Mouse (Mus musculus) left cerebral cortex, adult 2 months (tissue): ENCODE results near the gene Ftsj3. TPM values are rescaled to one million over a fixed set of nuclear protein-coding genes. Genes with fewer than 3 reads are reported as not detected.

Source experiments
- DNase-seq, 2 experiments: peaks; one replicate each; pipeline ENCODE4 v3.0.0; 2021 to 2022; ENCODE audit warnings: low spot score in 2 of 2, mixed read lengths in 1 of 2; ENCODE audit errors: extremely low spot score in 1 of 2
- H3K27ac ChIP-seq: fragments of 200-600 bp; 2 replicates; pipeline ENCODE4 v1.8.1; 2022
- H3K4me3 ChIP-seq: fragments of 200-600 bp; 2 replicates; pipeline ENCODE4 v1.8.1; 2022
- CTCF ChIP-seq: fragments of 200-600 bp; IDR thresholded peaks from 2 replicates; pipeline ENCODE4 v1.8.1; 2022; ENCODE audit warnings: antibody characterized with exemption, mild to moderate bottlenecking, moderate library complexity
- intact Hi-C: fragments of 180-260 bp; cut with DNase I; formaldehyde crosslinking; loops from one replicate; pipeline ENCODE4 v1.15.1; 2025
- long read RNA-seq, 2 experiments: library from polyadenylated mRNA; stranded (forward); transcript quantifications; one replicate each; pipeline ENCODE4 v2.0.0; 2021; ENCODE audit warnings: borderline mapping rate in 2 of 2
- total RNA-seq, 2 experiments: library from RNA; stranded (reverse); gene quantifications; 2 replicates each; pipeline ENCODE4 v1.2.3; 2021

Gene Ftsj3
- 10 to 100 TPM; 30.1 to 31.1 TPM for total RNA-seq
- long read RNA-seq, experiment 1, transcript Ftsj3-201 (21 exons, 3,144 nt): major isoform, 17 of 25 reads
- long read RNA-seq, experiment 1, partial matches to known transcripts: 3 of 25 reads
- long read RNA-seq, experiment 1, other reads (novel, unspliced or antisense): 5 of 25 reads
- long read RNA-seq, experiment 2, transcript Ftsj3-201 (21 exons, 3,144 nt): major isoform, 20 of 31 reads
- long read RNA-seq, experiment 2, partial matches to known transcripts: 1 of 31 reads
- long read RNA-seq, experiment 2, other reads (novel, unspliced or antisense): 10 of 31 reads

GRCm38 (mm10) chr11:106255685-106256451 is at the start of gene Ftsj3, which contains the start of gene Psmc5:
Gene Ftsj3, minus strand, starts transcription at chr11:106256079.
Gene Psmc5, plus strand, starts transcription at chr11:106256154.
- Histone ChIP-seq H3K27ac (peak within 1 kb of the TSS; percentile 93), H3K4me3 (peak within 1 kb of the TSS; percentile 74)
- no peak; the same call in 1 of the 2 replicates for TF ChIP-seq CTCF
- intact Hi-C loops: loop anchor here (2.0 to 5.0 kb wide), 3 partner anchors 17 to 71 kb away; partner anchors contain the start of genes Ccdc47, Ddx42 and Smarcd2
- DNase-seq: peak; percentile 96 to 98

- H3K4me3 ChIP-seq: no peak overlapping the region
- TF ChIP-seq CTCF: no peak
- intact Hi-C loops: no loop called here
- no peak overlapping the region for H3K27ac ChIP-seq
- DNase-seq: no peak
Observed at GRCm38 (mm10) chr11:106305348-106306064, 49.6 kb upstream of the Ftsj3 start.

- intact Hi-C loops: loop anchor here (2.0 to 5.0 kb wide), 2 partner anchors 65 to 88 kb away; partner anchors contain the start of gene Prr29
- peak; percentile 66 for TF ChIP-seq CTCF
- Histone ChIP-seq H3K4me3 (no peak overlapping the region), H3K27ac (no peak overlapping the region)
- peak; percentile 22 to 59 for DNase-seq
Observed at GRCm38 (mm10) chr11:106302634-106303033, 46.8 kb upstream of the Ftsj3 start.

- Histone ChIP-seq H3K4me3 (no peak within 1 kb of the TSS), H3K27ac (no peak within 1 kb of the TSS)
- intact Hi-C loops: loop anchor here (2.0 to 5.0 kb wide), 2 partner anchors 66 to 89 kb away; partner anchors contain the start of gene Prr29
- no peak for DNase-seq
- no peak for TF ChIP-seq CTCF
Observed at GRCm38 (mm10) chr11:106301765-106302164, 45.9 kb upstream of the Ftsj3 start, which contains the start of gene Gh. Gene Gh, minus strand, starts transcription at chr11:106301865.

- no peak; the same call in 1 of the 2 replicates for TF ChIP-seq CTCF
- H3K27ac ChIP-seq: no peak overlapping the region
Observed at GRCm38 (mm10) chr11:106291861-106292260, 36.0 kb upstream of the Ftsj3 start.

GRCm38 (mm10) chr11:106290376-106290775 is 34.5 kb upstream of the Ftsj3 start:
- intact Hi-C loops: no loop called here
- Histone ChIP-seq H3K27ac (no peak overlapping the region), H3K4me3 (no peak overlapping the region)
- DNase-seq: no peak
- TF ChIP-seq CTCF: no peak

More at GRCm38 (mm10) chr11:106291861-106292260, 36.0 kb upstream of the Ftsj3 start:
- H3K4me3 ChIP-seq: no peak overlapping the region
- intact Hi-C loops: no loop called here
- no peak for DNase-seq

- TF ChIP-seq CTCF: peak; percentile 2; the same call in 1 of the 2 replicates
- DNase-seq: no peak
- intact Hi-C loops: no loop called here
- Histone ChIP-seq H3K27ac (no peak overlapping the region), H3K4me3 (no peak overlapping the region)
Observed at GRCm38 (mm10) chr11:106289369-106289768, 33.5 kb upstream of the Ftsj3 start.

GRCm38 (mm10) chr11:106286987-106287386 is 31.1 kb upstream of the Ftsj3 start:
- DNase-seq: no peak
- TF ChIP-seq CTCF: no peak
- intact Hi-C loops: no loop called here
- H3K27ac ChIP-seq: no peak overlapping the region
- H3K4me3 ChIP-seq: no peak overlapping the region

- no peak for DNase-seq
- TF ChIP-seq CTCF: no peak
- intact Hi-C loops: no loop called here
- no peak overlapping the region for H3K4me3 ChIP-seq
- H3K27ac ChIP-seq: no peak overlapping the region
Observed at GRCm38 (mm10) chr11:106286206-106286605, 30.3 kb upstream of the Ftsj3 start.

- no peak for DNase-seq
Observed at GRCm38 (mm10) chr11:106284126-106284525, 28.2 kb upstream of the Ftsj3 start.

GRCm38 (mm10) chr11:106283371-106283770 is 27.5 kb upstream of the Ftsj3 start:
- Histone ChIP-seq H3K4me3 (no peak overlapping the region), H3K27ac (no peak overlapping the region)
- DNase-seq: no peak
- intact Hi-C loops: no loop called here
- TF ChIP-seq CTCF: no peak

More at GRCm38 (mm10) chr11:106284126-106284525, 28.2 kb upstream of the Ftsj3 start:
- no peak for TF ChIP-seq CTCF
- intact Hi-C loops: no loop called here
- Histone ChIP-seq H3K27ac (no peak overlapping the region), H3K4me3 (no peak overlapping the region)
